Mouse (Mus musculus) small intestine, adult 2 months (tissue): ENCODE measurements at regions not wholly inside any gene's neighbourhood (a gene's known extent, or its start where the extent isn't known, plus 50 kb on each side); places are given as distances from the start of the nearest gene placed in this dataset.

Experiments used
- CTCF ChIP-seq: fragments of 200-500 bp; IDR thresholded peaks from 2 replicates; pipeline ENCODE4 v1.5.1; 2012; ENCODE audit warnings: low read depth, mild to moderate bottlenecking, control low read depth, inconsistent platforms, low read length, moderate library complexity, mixed read lengths; ENCODE audit not compliant: insufficient replicate concordance, insufficient read length; ENCODE audit errors: extremely low read depth
- POLR2A ChIP-seq: fragments of 200-500 bp; IDR thresholded peaks from 2 replicates; pipeline ENCODE4 v1.6.1; 2012; ENCODE audit warnings: low read depth, mild to moderate bottlenecking, control low read depth, inconsistent platforms, low read length, moderate library complexity

DNA sequence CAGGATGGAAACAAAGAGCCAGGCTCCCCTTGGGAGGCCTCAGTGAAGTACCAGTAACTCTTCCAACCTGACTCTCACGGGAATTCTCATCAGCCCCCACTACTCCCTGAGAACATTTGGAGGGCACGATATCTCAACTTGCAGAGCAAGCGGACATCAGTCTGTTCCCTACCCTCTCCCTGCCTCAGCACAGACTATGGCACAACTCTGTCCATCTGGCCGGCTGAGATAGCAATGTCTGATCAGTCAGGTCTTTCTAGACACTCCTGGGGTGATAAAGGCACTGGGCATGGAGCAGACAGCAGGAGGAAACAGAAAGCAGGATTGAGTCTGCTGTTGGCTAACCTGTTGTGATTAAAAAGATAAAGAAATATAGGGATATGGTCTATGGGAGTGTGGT is 164.5 kb upstream of the Gm3448 start:
- TF ChIP-seq POLR2A, result no peak
- no peak for TF ChIP-seq CTCF
